Mouse (Mus musculus): ENCODE measurements around the gene Ecel1.

DNA sequence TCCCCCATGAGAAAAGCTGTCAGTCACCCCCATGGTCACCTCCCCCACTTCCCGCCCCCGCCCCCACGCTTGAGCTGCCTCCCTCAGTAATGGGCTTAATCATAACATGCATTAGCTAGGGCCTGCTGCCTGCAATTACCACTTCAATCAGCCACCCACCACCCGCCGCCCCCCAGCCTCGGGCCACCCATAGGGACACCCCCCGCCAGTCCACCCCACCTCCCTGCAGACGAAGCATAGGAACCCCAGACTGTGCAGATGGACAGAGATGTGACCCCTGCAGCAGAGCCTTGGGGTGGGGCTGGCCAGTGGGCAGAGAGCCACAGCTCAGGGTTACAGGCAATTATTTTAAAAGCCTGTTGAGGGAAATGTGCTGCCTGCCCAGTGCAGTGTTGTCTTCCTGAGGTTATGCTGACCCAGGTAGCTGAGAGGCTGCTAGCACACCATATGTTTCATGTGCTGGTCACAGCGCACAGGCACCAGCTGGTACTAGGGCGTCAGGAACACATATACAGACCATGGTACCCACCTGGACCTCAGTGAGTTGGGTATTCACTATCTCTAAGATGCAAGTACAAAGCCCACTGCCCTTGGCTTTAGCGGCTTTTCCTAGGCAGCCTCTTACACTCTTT is 8.0 kb upstream of the Ecel1 start:
- TF ChIP-seq POLR2A (IDR thresholded peaks at IDR 0.05; ENCODE audit: insufficient read depth, low read length), result no peak
- no peak for TF ChIP-seq CTCF (IDR thresholded peaks at IDR 0.05; ENCODE audit: low read depth, low read length)
